Mouse (Mus musculus): ENCODE data around the gene Ppia. TPM values are rescaled to one million over a fixed set of nuclear protein-coding genes. Genes with fewer than 3 reads are reported as not detected.

The Ppia gene
- polyA plus RNA-seq, 1 experiment from 2014 or later = 4,178 TPM

GRCm38 (mm10) chr11:6436442-6436841 is 21.2 kb downstream of the Ppia start:
- Histone ChIP-seq H3K4me1 (replicated peaks; ENCODE audit: control insufficient read depth, insufficient read depth, low read length) (no peaks in the 10 kb centered on the region), H3K4me3 (ENCODE audit: low read depth, low read length) (no peak overlapping the region), H3K27ac (ENCODE audit: low read depth, low read length) (no peak overlapping the region), H3K27me3 (replicated peaks; ENCODE audit: control insufficient read depth, insufficient read depth, low read length) (no peaks in the 10 kb centered on the region), H3K4me2 (replicated peaks; ENCODE audit: low read depth) (no peak overlapping the region), H3K9me3 (ENCODE audit: control insufficient read depth) (no peaks in the 10 kb centered on the region), H3K36me3 (ENCODE audit: control insufficient read depth, insufficient read depth) (peaks cover 55% of the 10 kb centered on the region), H3K9ac (ENCODE audit: low read depth, low read length) (no peak overlapping the region)
- 77% methylated on average over 8 of the region's 8 CpGs for WGBS
- peak; percentile 88 for TF ChIP-seq CTCF (IDR thresholded peaks at IDR 0.05; ENCODE audit: low read depth)
- 0 out of 2 replicates have a peak, but pooled peaks have one; percentile 38 for ATAC-seq

DNA sequence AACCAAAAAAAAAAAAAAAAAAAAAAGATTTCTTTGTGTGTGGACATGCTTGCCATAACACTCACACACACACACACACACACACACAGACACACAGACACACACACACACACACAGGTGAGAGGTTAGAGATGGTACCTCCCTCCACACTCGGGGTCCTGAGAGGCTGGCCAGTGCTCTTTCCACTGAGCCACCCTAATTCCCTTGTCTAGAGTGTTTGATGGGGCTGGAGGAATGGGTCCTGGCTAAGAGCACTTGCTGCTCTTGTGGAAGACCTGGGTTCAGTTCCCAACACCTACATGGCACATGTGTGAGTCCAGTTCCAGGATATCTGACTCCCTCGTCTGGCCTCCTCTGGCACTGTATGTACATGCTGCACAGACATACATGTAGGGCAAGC is 22.4 kb downstream of the Ppia start:
- Histone ChIP-seq H3K9ac (ENCODE audit: low read depth, low read length) (no peak overlapping the region), H3K27me3 (replicated peaks; ENCODE audit: control insufficient read depth, insufficient read depth, low read length) (no peaks in the 10 kb centered on the region), H3K4me1 (replicated peaks; ENCODE audit: control insufficient read depth, insufficient read depth, low read length) (no peaks in the 10 kb centered on the region), H3K4me2 (replicated peaks; ENCODE audit: low read depth) (no peak overlapping the region), H3K4me3 (ENCODE audit: low read depth, low read length) (no peak overlapping the region), H3K9me3 (ENCODE audit: control insufficient read depth) (no peaks in the 10 kb centered on the region), H3K27ac (ENCODE audit: low read depth, low read length) (no peak overlapping the region), H3K36me3 (ENCODE audit: control insufficient read depth, insufficient read depth) (peaks cover 44% of the 10 kb centered on the region)
- 96% methylated on average over 2 of the region's 2 CpGs for WGBS
- ATAC-seq = no peak
- no peak for TF ChIP-seq CTCF (IDR thresholded peaks at IDR 0.05; ENCODE audit: low read depth)

- WGBS = 94% methylated on average over 4 of the region's 4 CpGs
- Histone ChIP-seq H3K4me3 (ENCODE audit: low read depth, low read length) (no peak overlapping the region), H3K27ac (ENCODE audit: low read depth, low read length) (peak overlapping the region; percentile 3; the same call in 1 of the 2 replicates), H3K9me3 (ENCODE audit: control insufficient read depth) (no peaks in the 10 kb centered on the region), H3K36me3 (ENCODE audit: control insufficient read depth, insufficient read depth) (peaks cover 26% of the 10 kb centered on the region), H3K27me3 (replicated peaks; ENCODE audit: control insufficient read depth, insufficient read depth, low read length) (no peaks in the 10 kb centered on the region), H3K4me2 (replicated peaks; ENCODE audit: low read depth) (no peak overlapping the region), H3K4me1 (replicated peaks; ENCODE audit: control insufficient read depth, insufficient read depth, low read length) (no peaks in the 10 kb centered on the region), H3K9ac (ENCODE audit: low read depth, low read length) (no peak overlapping the region)
- no peak for ATAC-seq
- no peak for TF ChIP-seq CTCF (IDR thresholded peaks at IDR 0.05; ENCODE audit: low read depth)
These were observed 24.9 kb downstream of the Ppia start for GRCm38 (mm10) chr11:6440171-6440570.

- TF ChIP-seq CTCF (IDR thresholded peaks at IDR 0.05; ENCODE audit: low read depth) = no peak
- peaks cover 9% of the 10 kb centered on the region for H3K36me3 ChIP-seq (ENCODE audit: control insufficient read depth, insufficient read depth)
- WGBS = 55% methylated on average over 4 of the region's 4 CpGs
- ATAC-seq = peak; percentile 11; the same call in 1 of the 2 replicates
- H3K9ac ChIP-seq (ENCODE audit: low read depth, low read length) = no peak overlapping the region
- no peak overlapping the region for H3K4me3 ChIP-seq (ENCODE audit: low read depth, low read length)
- no peak overlapping the region for H3K4me2 ChIP-seq (replicated peaks; ENCODE audit: low read depth)
- no peaks in the 10 kb centered on the region for H3K27me3 ChIP-seq (replicated peaks; ENCODE audit: control insufficient read depth, insufficient read depth, low read length)
- peak overlapping the region; percentile 4; the same call in 1 of the 2 replicates for H3K27ac ChIP-seq (ENCODE audit: low read depth, low read length)
- no peaks in the 10 kb centered on the region for H3K9me3 ChIP-seq (ENCODE audit: control insufficient read depth)
- H3K4me1 ChIP-seq (replicated peaks; ENCODE audit: control insufficient read depth, insufficient read depth, low read length) = no peaks in the 10 kb centered on the region
These were observed 27.3 kb downstream of the Ppia start for GRCm38 (mm10) chr11:6442566-6442965.

DNA sequence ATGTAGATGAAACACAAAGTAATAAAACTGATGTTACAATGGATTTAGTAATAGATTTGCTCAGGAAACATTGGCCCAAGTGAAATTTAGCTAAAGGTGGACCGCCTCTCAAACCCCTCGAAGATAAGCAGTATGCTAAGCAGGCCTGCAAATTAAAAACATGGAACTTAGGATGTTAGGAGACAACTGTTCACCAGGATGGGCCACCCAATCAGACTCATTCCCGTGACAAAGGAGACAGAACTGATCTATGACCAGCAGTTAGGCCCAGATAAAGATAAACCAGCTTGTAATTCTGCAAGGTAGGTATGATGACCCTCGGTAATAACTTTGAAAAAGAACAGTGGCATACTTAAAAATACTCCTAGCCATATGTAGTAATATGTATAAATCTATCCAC is 27.9 kb downstream of the Ppia start:
- Histone ChIP-seq H3K27ac (ENCODE audit: low read depth, low read length) (peak overlapping the region; percentile 90), H3K4me1 (replicated peaks; ENCODE audit: control insufficient read depth, insufficient read depth, low read length) (no peaks in the 10 kb centered on the region)
- WGBS = 36% methylated on average over 4 of the region's 4 CpGs

GRCm38 (mm10) chr11:6443727-6444076 is 28.5 kb downstream of the Ppia start:
- H3K9ac ChIP-seq (ENCODE audit: low read depth, low read length) = peak overlapping the region; percentile 66
- H3K4me1 ChIP-seq (replicated peaks; ENCODE audit: control insufficient read depth, insufficient read depth, low read length) = no peaks in the 10 kb centered on the region
- no peak for TF ChIP-seq CTCF (IDR thresholded peaks at IDR 0.05; ENCODE audit: low read depth)
- H3K4me2 ChIP-seq (replicated peaks; ENCODE audit: low read depth) = peak overlapping the region; percentile 58
- no peaks in the 10 kb centered on the region for H3K9me3 ChIP-seq (ENCODE audit: control insufficient read depth)
- WGBS = under 1% methylated on average over 10 of the region's 10 CpGs
- ATAC-seq = no peak
- H3K27ac ChIP-seq (ENCODE audit: low read depth, low read length) = peak overlapping the region; percentile 90
- H3K27me3 ChIP-seq (replicated peaks; ENCODE audit: control insufficient read depth, insufficient read depth, low read length) = no peaks in the 10 kb centered on the region
- H3K4me3 ChIP-seq (ENCODE audit: low read depth, low read length) = peak overlapping the region; percentile 71
- H3K36me3 ChIP-seq (ENCODE audit: control insufficient read depth, insufficient read depth) = 0 out of 2 replicates have a peak, but pooled peaks cover 2% of the 10 kb centered on the region

More for the DNA sequence above, 27.9 kb downstream of the Ppia start:
- Histone ChIP-seq H3K9me3 (ENCODE audit: control insufficient read depth) (no peaks in the 10 kb centered on the region), H3K36me3 (ENCODE audit: control insufficient read depth, insufficient read depth) (peaks cover 4% of the 10 kb centered on the region), H3K4me2 (replicated peaks; ENCODE audit: low read depth) (peak overlapping the region; percentile 58), H3K27me3 (replicated peaks; ENCODE audit: control insufficient read depth, insufficient read depth, low read length) (no peaks in the 10 kb centered on the region), H3K4me3 (ENCODE audit: low read depth, low read length) (peak overlapping the region; percentile 71), H3K9ac (ENCODE audit: low read depth, low read length) (peak overlapping the region; percentile 66; the same call in 1 of the 2 replicates)
- ATAC-seq = no peak
- TF ChIP-seq CTCF (IDR thresholded peaks at IDR 0.05; ENCODE audit: low read depth) = no peak
